Mouse (Mus musculus) MEL (cell line): Measurements from ENCODE around the gene Gtf2h2. TPM values are rescaled to one million over a fixed set of nuclear protein-coding genes. Genes with fewer than 3 reads are reported as not detected.
"Not testable (repeated sequence)": the region's sequence is repeated elsewhere in the genome, so short reads cannot be mapped to it uniquely, and the experiment has no call there.

ENCODE experiments used
- DNase-seq: peaks from one replicate; pipeline ENCODE4 v3.0.0; 2011; ENCODE audit warnings: low read depth, low spot score
- H3K27ac ChIP-seq: 2 replicates; pipeline ENCODE4 v1.5.1; 2012; ENCODE audit warnings: low read depth, mild to moderate bottlenecking, control low read depth, low read length, moderate library complexity; ENCODE audit not compliant: control insufficient read depth
- H3K27me3 ChIP-seq, 2 experiments: fragments of 150-350 bp in 1 of 2; sonication (generic) in 1 of 2; 2 replicates each; pipeline ENCODE4 v1.6.1; 2012; ENCODE audit warnings: low read length in 2 of 2, mild to moderate bottlenecking in 2 of 2, improper control_type of control experiment in 1 of 2, moderate library complexity in 1 of 2; ENCODE audit not compliant: insufficient read depth in 2 of 2, control insufficient read depth in 1 of 2
- H3K36me3 ChIP-seq, 2 experiments: 2 replicates each; pipeline ENCODE4 v1.6.1; 2012 to 2014; ENCODE audit warnings: low read length in 2 of 2, improper control_type of control experiment in 1 of 2, inconsistent platforms in 1 of 2, mild to moderate bottlenecking in 1 of 2; ENCODE audit not compliant: insufficient read depth in 2 of 2, control insufficient read depth in 1 of 2
- H3K4me1 ChIP-seq, 2 experiments: fragments of 150-350 bp in 1 of 2; sonication (generic) in 1 of 2; 2 replicates each; pipeline ENCODE4 v1.6.1; 2012; ENCODE audit warnings: low read length in 2 of 2, improper control_type of control experiment in 1 of 2, mild to moderate bottlenecking in 1 of 2; ENCODE audit not compliant: insufficient read depth in 2 of 2, control insufficient read depth in 1 of 2
- H3K4me3 ChIP-seq, 2 experiments: fragments of 150-350 bp in 1 of 2; sonication (generic) in 1 of 2; 2 replicates each; pipeline ENCODE4 v1.5.1; 2012; ENCODE audit warnings: low read depth in 2 of 2, low read length in 2 of 2, mild to moderate bottlenecking in 2 of 2, moderate library complexity in 2 of 2, control low read depth in 1 of 2, improper control_type of control experiment in 1 of 2; ENCODE audit not compliant: control insufficient read depth in 1 of 2, insufficient read depth in 1 of 2
- H3K79me2 ChIP-seq: 2 replicates; pipeline ENCODE4 v1.6.1; 2012; ENCODE audit warnings: mild to moderate bottlenecking, low read length, moderate library complexity; ENCODE audit not compliant: control insufficient read depth, poor library complexity, insufficient read depth
- H3K9ac ChIP-seq: 2 replicates; pipeline ENCODE4 v1.6.1; 2012; ENCODE audit warnings: low read depth, mild to moderate bottlenecking, control low read depth, low read length, moderate library complexity; ENCODE audit not compliant: control insufficient read depth, poor library complexity, severe bottlenecking
- H3K9me3 ChIP-seq: fragments of 150-350 bp; sonication (generic); replicated peaks from 2 replicates; pipeline ENCODE4 v1.6.1; 2012; ENCODE audit warnings: mild to moderate bottlenecking, low read length, improper control_type of control experiment, moderate library complexity; ENCODE audit not compliant: insufficient read depth
- BHLHE40 ChIP-seq: IDR thresholded peaks from 2 replicates; pipeline ENCODE4 v1.6.1; 2012; ENCODE audit warnings: low read depth, mild to moderate bottlenecking, inconsistent platforms, low read length, improper control_type of control experiment, borderline replicate concordance
- CHD1 ChIP-seq: IDR thresholded peaks from 2 replicates; pipeline ENCODE4 v1.6.1; 2012; ENCODE audit warnings: low read depth, mild to moderate bottlenecking, inconsistent platforms, low read length, improper control_type of control experiment
- CHD2 ChIP-seq: IDR thresholded peaks from 2 replicates; pipeline ENCODE4 v1.6.1; 2011; ENCODE audit warnings: low read length, improper control_type of control experiment
- CTCF ChIP-seq, 3 experiments: IDR thresholded peaks in 2 of 3; conservative IDR thresholded peaks in 1 of 3; 2 replicates each; pipeline ENCODE4 v1.5.1; 2011 to 2012; ENCODE audit warnings: low read length in 3 of 3, low read depth in 2 of 3, mild to moderate bottlenecking in 2 of 3, improper control_type of control experiment in 1 of 3, inconsistent platforms in 1 of 3, mixed read lengths in 1 of 3, moderate library complexity in 1 of 3; ENCODE audit not compliant: control insufficient read depth in 1 of 3, insufficient read depth in 1 of 3, poor library complexity in 1 of 3, severe bottlenecking in 1 of 3
- ETS1 ChIP-seq: IDR thresholded peaks from 2 replicates; pipeline ENCODE4 v1.6.1; 2012; ENCODE audit warnings: low read depth, mild to moderate bottlenecking, inconsistent platforms, low read length, improper control_type of control experiment, moderate library complexity
- GATA1 ChIP-seq: IDR thresholded peaks from 2 replicates; pipeline ENCODE4 v1.6.1; 2011; ENCODE audit warnings: low read depth, low read length, improper control_type of control experiment
- MAX ChIP-seq: IDR thresholded peaks from 2 replicates; pipeline ENCODE4 v1.6.1; 2011; ENCODE audit warnings: low read length, improper control_type of control experiment
- MYC ChIP-seq: IDR thresholded peaks from 2 replicates; pipeline ENCODE4 v1.6.1; 2011; ENCODE audit warnings: low read depth, mild to moderate bottlenecking, low read length, improper control_type of control experiment, moderate library complexity
- NRF1 ChIP-seq: IDR thresholded peaks from 2 replicates; pipeline ENCODE4 v1.6.1; 2014; ENCODE audit warnings: low read depth, mild to moderate bottlenecking, inconsistent platforms, low read length, improper control_type of control experiment, moderate library complexity; ENCODE audit not compliant: poor library complexity, insufficient read depth, severe bottlenecking
- POLR2A ChIP-seq, 2 experiments: IDR thresholded peaks; 2 replicates each; pipeline ENCODE4 v1.6.1; 2011 to 2012; ENCODE audit warnings: low read length in 2 of 2, mild to moderate bottlenecking in 2 of 2, control low read depth in 1 of 2, improper control_type of control experiment in 1 of 2, low read depth in 1 of 2, moderate library complexity in 1 of 2; ENCODE audit not compliant: control insufficient read depth in 1 of 2, insufficient read depth in 1 of 2, poor library complexity in 1 of 2
- RAD21 ChIP-seq: IDR thresholded peaks from 2 replicates; pipeline ENCODE4 v1.6.1; 2011; ENCODE audit warnings: mild to moderate bottlenecking, low read depth, low read length, improper control_type of control experiment
- SIN3A ChIP-seq: IDR thresholded peaks from 2 replicates; pipeline ENCODE4 v1.6.1; 2012; ENCODE audit warnings: low read length, improper control_type of control experiment, inconsistent platforms
- SMC3 ChIP-seq: IDR thresholded peaks from 2 replicates; pipeline ENCODE4 v1.6.1; 2011; ENCODE audit warnings: low read depth, low read length, improper control_type of control experiment
- TAL1 ChIP-seq: IDR thresholded peaks from 2 replicates; pipeline ENCODE4 v1.6.1; 2012; ENCODE audit warnings: mild to moderate bottlenecking, inconsistent platforms, low read length, moderate library complexity, mixed read lengths
- TBP ChIP-seq: IDR thresholded peaks from 2 replicates; pipeline ENCODE4 v1.8.0; 2011; ENCODE audit warnings: low read depth, low read length, improper control_type of control experiment
- TCF12 ChIP-seq: IDR thresholded peaks from 2 replicates; pipeline ENCODE4 v1.6.1; 2014; ENCODE audit warnings: low read depth, mild to moderate bottlenecking, inconsistent platforms, low read length, improper control_type of control experiment, moderate library complexity
- UBTF ChIP-seq: IDR thresholded peaks from 2 replicates; pipeline ENCODE4 v1.6.1; 2012; ENCODE audit warnings: low read depth, mild to moderate bottlenecking, inconsistent platforms, low read length, improper control_type of control experiment, moderate library complexity, borderline replicate concordance; ENCODE audit not compliant: insufficient read depth
- USF1 ChIP-seq: IDR thresholded peaks from 2 replicates; pipeline ENCODE4 v1.6.1; 2014; ENCODE audit warnings: low read depth, mild to moderate bottlenecking, inconsistent platforms, low read length, improper control_type of control experiment, moderate library complexity
- USF2 ChIP-seq, 2 experiments: IDR thresholded peaks; 2 replicates each; pipeline ENCODE4 v1.6.1; 2011 to 2012; ENCODE audit warnings: improper control_type of control experiment in 2 of 2, low read length in 2 of 2, borderline replicate concordance in 1 of 2, inconsistent platforms in 1 of 2, low read depth in 1 of 2, mild to moderate bottlenecking in 1 of 2; ENCODE audit not compliant: insufficient read depth in 1 of 2
- ZC3H11A ChIP-seq: IDR thresholded peaks from 2 replicates; pipeline ENCODE4 v1.6.1; 2012; ENCODE audit warnings: low read depth, mild to moderate bottlenecking, inconsistent platforms, low read length, improper control_type of control experiment
- ZKSCAN1 ChIP-seq: IDR thresholded peaks from 2 replicates; pipeline ENCODE4 v1.6.1; 2012; ENCODE audit warnings: low read depth, mild to moderate bottlenecking, inconsistent platforms, low read length, improper control_type of control experiment, moderate library complexity
- ZNF384 ChIP-seq: IDR thresholded peaks from 2 replicates; pipeline ENCODE4 v1.6.1; 2012; ENCODE audit warnings: low read depth, mild to moderate bottlenecking, inconsistent platforms, low read length, improper control_type of control experiment
- polyA plus RNA-seq, 2 experiments: library from polyadenylated mRNA; stranded (reverse) in 1 of 2; unstranded in 1 of 2; fragments of >175 nt in 1 of 2; fragments of >200 nt in 1 of 2; gene quantifications; 2 replicates each; pipeline versions ENCODE4 v1.2.1 to v1.2.4; 2012; ENCODE audit warnings: low replicate concordance in 2 of 2, low read depth in 1 of 2; ENCODE audit not compliant: insufficient read length in 2 of 2, insufficient read depth in 1 of 2, missing spikeins in 1 of 2
- total RNA-seq: library from RNA; depleted of rRNA; stranded (reverse); fragments of 300-350 nt; gene quantifications from 2 replicates; pipeline ENCODE4 v1.2.3, GENCODE M21; 2012

Gtf2h2 gene
- total and polyA plus RNA-seq, 3 experiments = 47.2 to 71.6 TPM; not detected in 1

DNA sequence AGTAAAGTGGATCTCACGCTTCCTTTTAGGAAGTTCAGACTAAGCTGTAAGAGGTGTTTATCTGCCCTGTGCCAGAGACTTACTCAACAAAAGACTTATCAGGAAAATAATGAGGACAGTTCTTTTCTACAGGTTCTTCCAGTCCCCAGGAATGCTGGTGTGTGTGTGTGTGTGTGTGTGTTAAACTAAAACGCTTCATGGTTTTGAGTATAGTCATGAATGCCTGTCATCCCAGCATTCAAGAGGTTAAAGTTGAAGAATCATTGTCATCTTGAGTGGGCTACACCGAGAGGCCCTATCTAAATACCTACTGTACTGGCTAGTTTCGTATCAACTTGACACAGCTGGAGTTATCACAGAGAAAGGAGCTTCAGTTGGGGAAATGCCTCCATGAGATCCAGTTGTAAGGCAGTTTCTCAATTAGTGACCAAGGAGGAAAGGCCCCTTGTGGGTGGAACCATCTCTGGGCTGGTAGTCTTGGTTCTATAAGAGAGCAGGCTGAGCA is 19.5 kb upstream of the Gtf2h2 start (continued):
- TF ChIP-seq BHLHE40 (no peak), POLR2A (IDR thresholded peaks at IDR 0.05; ENCODE audit: control insufficient read depth in 1 of 2, insufficient read depth in 1 of 2, low read depth in 1 of 2, low read length in 2 of 2, poor library complexity in 1 of 2) (no peak), SIN3A (peak; percentile 34), CTCF (IDR thresholded peaks at IDR 0.05 in 2 of 3, conservative IDR thresholded peaks at IDR 0.05 in 1 of 3; ENCODE audit: control insufficient read depth in 1 of 3, insufficient read depth in 1 of 3, low read depth in 2 of 3, low read length in 3 of 3, poor library complexity in 1 of 3, severe bottlenecking in 1 of 3) (no peak), TAL1 (peak; percentile 62), GATA1 (peak; percentile 55; the same call in 1 of the 2 replicates), ZKSCAN1 (no peak)

DNA sequence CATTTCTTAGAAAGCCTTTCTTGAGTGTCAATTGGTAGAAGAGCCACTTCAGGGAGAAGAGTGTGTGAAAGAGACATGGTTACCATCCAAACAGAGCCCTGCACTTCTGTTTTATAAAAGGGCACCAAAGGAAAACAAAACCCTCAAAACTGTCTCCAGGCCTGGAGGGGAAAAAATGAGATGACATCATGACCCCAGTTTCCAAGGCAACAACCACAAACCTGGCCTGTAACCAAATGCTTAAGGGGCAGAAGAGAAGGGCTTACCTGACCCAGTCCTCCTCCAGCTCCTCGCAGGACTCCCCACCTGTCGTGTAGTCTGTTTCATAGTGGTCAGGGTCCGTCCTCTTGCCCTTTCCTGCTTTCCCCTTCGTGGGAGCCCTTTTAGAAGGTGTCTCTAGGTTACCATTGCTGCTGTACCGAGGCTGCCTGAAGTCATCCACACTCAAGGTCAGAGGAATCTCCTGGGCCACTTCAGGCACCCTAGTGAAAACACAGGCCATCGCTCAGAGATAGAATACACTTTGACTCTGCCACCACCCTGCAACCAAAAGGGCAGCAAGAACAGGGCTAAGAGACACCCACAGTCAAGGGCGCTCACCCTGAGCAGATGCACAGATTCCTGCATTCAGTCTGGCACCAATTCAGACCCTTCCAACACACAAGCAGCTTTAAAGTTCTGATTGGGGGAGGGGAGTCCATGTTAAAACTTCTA is 18.9 kb upstream of the Gtf2h2 start:
- Histone ChIP-seq H3K4me3 (peak overlapping the region in 1 of 2 experiments; percentile 3; a peak in 2 of 4 replicates), H3K27ac (peak overlapping the region; percentile 77), H3K4me1 (peaks cover 10 to 27% of the 10 kb centered on the region in 2 experiments), H3K36me3 (peaks cover 0 to 17% of the 10 kb centered on the region in 2 experiments; a peak in 2 of 4 replicates), H3K9me3 (no peaks in the 10 kb centered on the region)
- TF ChIP-seq MYC (no peak), ETS1 (peak; percentile 36; the same call in 1 of the 2 replicates), MAX (no peak)
- TF ChIP-seq, all 39 proteins: peak for 1
- no peaks in the 10 kb centered on the region for H3K27me3 ChIP-seq
- H3K79me2 ChIP-seq = no peaks in the 10 kb centered on the region
- peak; percentile 61 for DNase-seq
- no peak overlapping the region; the same call in 1 of the 2 replicates for H3K9ac ChIP-seq

DNA sequence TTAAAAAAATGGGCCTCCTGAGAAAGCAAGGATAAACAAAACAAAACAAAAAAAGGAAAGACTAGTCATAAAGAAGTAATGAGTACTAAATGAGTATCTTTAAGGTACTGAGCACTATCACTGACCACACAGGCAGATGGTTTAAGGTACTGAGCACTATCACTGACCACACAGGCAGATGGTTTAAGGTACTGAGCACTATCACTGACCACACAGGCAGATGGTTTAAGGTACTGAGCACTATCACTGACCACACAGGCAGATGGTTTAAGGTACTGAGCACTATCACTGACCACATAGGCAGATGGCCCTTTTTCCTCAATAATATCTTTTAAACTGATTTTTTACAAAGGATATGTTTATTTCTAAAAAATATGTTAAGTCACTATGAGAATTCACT is 7.2 kb upstream of the Gtf2h2 start:
- not testable (repeated sequence) for H3K36me3 ChIP-seq, H3K4me3 ChIP-seq, H3K4me1 ChIP-seq, H3K27ac ChIP-seq, H3K9ac ChIP-seq, H3K79me2 ChIP-seq, DNase-seq, H3K9me3 ChIP-seq, H3K27me3 ChIP-seq
- TF ChIP-seq TAL1 = peak; percentile 63

DNA sequence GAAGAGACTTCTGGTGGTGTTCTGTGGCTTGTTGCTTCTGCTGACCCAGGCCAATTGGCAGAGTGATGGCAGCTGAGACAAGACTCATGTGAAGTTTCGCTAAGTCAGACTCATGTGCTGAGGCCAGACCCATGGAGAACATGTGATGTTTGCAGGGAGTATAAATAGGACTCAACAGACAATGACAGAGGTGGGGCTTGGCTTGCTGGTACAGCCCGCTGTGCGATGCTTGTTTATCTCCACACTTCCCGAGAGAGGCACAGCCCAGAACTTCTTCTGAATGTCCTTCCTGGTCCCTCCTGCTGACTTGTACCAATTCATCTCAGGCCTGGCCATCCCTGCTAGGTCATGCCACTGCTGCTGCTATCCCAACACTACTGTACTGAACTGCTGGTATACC is 3.0 kb upstream of the Gtf2h2 start:
- TF ChIP-seq USF1 (no peak), RAD21 (no peak), UBTF (no peak), ZNF384 (no peak), SMC3 (no peak), NRF1 (no peak), TBP (no peak), BHLHE40 (no peak), GATA1 (no peak), CHD1 (no peak), USF2 (IDR thresholded peaks at IDR 0.05; ENCODE audit: borderline replicate concordance in 1 of 2, insufficient read depth in 1 of 2, low read depth in 1 of 2, low read length in 2 of 2) (no peak), TCF12 (no peak), MAX (no peak), ETS1 (no peak), CHD2 (no peak), ZC3H11A (no peak)
- H3K9me3 ChIP-seq = no peaks in the 10 kb centered on the region
- H3K4me3 ChIP-seq = no peak overlapping the region
- peaks cover 2 to 14% of the 10 kb centered on the region in 2 experiments; a peak in 3 of 4 replicates for H3K4me1 ChIP-seq
- no peak for DNase-seq
- H3K36me3 ChIP-seq = peaks cover 0 to 11% of the 10 kb centered on the region in 2 experiments; a peak in 2 of 4 replicates
- no peak overlapping the region for H3K9ac ChIP-seq
- H3K79me2 ChIP-seq = peaks cover 12% of the 10 kb centered on the region
- H3K27me3 ChIP-seq = no peaks in the 10 kb centered on the region
- no peak overlapping the region for H3K27ac ChIP-seq
